Mouse (Mus musculus) ES-Bruce4 (cell line): ENCODE data around the gene Nomo1. TPM values are rescaled to one million over a fixed set of nuclear protein-coding genes. Genes with fewer than 3 reads are reported as not detected.

Experiments used
- H3K27ac ChIP-seq: 2 replicates; pipeline ENCODE4 v1.5.1; 2012; ENCODE audit warnings: low read length, inconsistent platforms; ENCODE audit not compliant: insufficient read depth
- H3K27me3 ChIP-seq: 2 replicates; pipeline ENCODE4 v1.6.1; 2012; ENCODE audit warnings: mild to moderate bottlenecking, low read length, inconsistent platforms; ENCODE audit not compliant: control insufficient read depth, poor library complexity, insufficient read depth, severe bottlenecking
- H3K36me3 ChIP-seq: 2 replicates; pipeline ENCODE4 v1.6.1; 2012; ENCODE audit warnings: inconsistent platforms, mild to moderate bottlenecking, low read length, moderate library complexity; ENCODE audit not compliant: control insufficient read depth, poor library complexity, insufficient read depth, severe bottlenecking
- H3K4me1 ChIP-seq: one replicate; pipeline ENCODE4 v1.8.1; 2011; ENCODE audit warnings: low read length; ENCODE audit not compliant: control insufficient read depth, insufficient read depth
- H3K4me3 ChIP-seq: 2 replicates; pipeline ENCODE4 v1.5.1; 2011; ENCODE audit warnings: low read depth, mild to moderate bottlenecking, low read length
- H3K9ac ChIP-seq: 2 replicates; pipeline ENCODE4 v1.6.1; 2012; ENCODE audit warnings: low read depth, mild to moderate bottlenecking, inconsistent platforms; ENCODE audit not compliant: poor library complexity, severe bottlenecking
- H3K9me3 ChIP-seq: replicated peaks from 2 replicates; pipeline ENCODE4 v1.6.1; 2012; ENCODE audit warnings: mild to moderate bottlenecking, low read length, inconsistent platforms; ENCODE audit not compliant: control insufficient read depth, poor library complexity, insufficient read depth, severe bottlenecking
- CTCF ChIP-seq: IDR thresholded peaks from one replicate; pipeline ENCODE4 v1.8.1; 2011; ENCODE audit warnings: low read depth, low read length
- EP300 ChIP-seq: IDR thresholded peaks from 2 replicates; pipeline ENCODE4 v1.6.1; 2011; ENCODE audit warnings: low read depth, low read length; ENCODE audit not compliant: insufficient read depth
- POLR2A ChIP-seq: IDR thresholded peaks from one replicate; pipeline ENCODE4 v1.8.1; 2011; ENCODE audit warnings: low read length; ENCODE audit not compliant: insufficient read depth
- polyA plus RNA-seq: library from polyadenylated mRNA; stranded (reverse); fragments of >200 nt; gene quantifications from 2 replicates; pipeline ENCODE4 v1.2.4, GENCODE M21; 2011; ENCODE audit warnings: low read depth; ENCODE audit not compliant: missing spikeins, insufficient read depth, insufficient read length

The Nomo1 gene
- polyA plus RNA-seq, 1 experiment, result 134 TPM

DNA sequence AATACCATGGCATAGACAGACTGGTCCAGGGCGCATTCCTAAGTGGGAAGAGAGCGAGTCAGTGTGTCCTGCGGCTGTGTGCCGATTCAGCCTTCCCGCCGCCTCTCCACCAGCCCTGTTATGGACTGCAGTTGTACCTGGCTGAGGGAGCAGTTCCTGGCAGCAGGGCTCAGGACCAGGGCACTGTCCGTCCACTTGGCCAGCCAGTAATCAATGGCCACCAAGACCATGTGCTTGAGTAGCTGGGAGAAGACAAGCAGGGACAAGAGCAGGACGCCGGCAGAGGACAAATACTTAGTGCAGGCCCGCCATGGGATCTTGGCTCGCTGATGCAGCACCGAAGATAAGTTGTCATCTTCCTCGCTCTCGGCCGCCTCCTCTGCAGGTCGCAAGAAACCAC lies 83.5 kb downstream of the Nomo1 start:
- Histone ChIP-seq H3K27me3 (no peaks in the 10 kb centered on the region), H3K27ac (no peak overlapping the region), H3K4me3 (no peak overlapping the region), H3K36me3 (no peaks in the 10 kb centered on the region), H3K9me3 (no peaks in the 10 kb centered on the region), H3K4me1 (no peaks in the 10 kb centered on the region), H3K9ac (no peak overlapping the region)
- no peak for TF ChIP-seq CTCF
- TF ChIP-seq EP300, result no peak
- TF ChIP-seq POLR2A, result no peak

GRCm38 (mm10) chr7:46122964-46123363 lies 89.5 kb downstream of the Nomo1 start:
- TF ChIP-seq POLR2A, result no peak
- no peak for TF ChIP-seq EP300
- TF ChIP-seq CTCF, result no peak
- no peak overlapping the region for H3K27ac ChIP-seq

DNA sequence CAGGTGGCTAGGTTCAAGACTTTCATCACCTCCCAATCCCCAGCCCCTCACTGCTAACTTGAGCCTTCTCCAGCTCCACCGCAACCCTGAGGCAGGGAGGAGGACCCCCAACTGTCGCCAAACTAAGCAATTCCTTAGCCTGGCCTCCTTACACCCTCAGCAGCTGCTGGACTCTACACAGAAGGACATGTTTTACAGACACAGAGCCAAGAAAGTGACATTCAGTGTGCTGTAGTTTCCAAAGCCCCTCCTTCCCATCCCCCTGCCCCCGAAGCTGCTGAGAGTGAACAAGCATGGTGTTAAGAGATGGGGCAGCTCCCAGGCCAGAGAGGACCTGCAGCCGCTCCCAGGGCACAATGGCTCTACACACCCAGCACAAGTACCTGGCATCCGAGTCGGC lies 91.0 kb downstream of the Nomo1 start:
- H3K27ac ChIP-seq, result no peak overlapping the region
- no peaks in the 10 kb centered on the region for H3K4me1 ChIP-seq
- H3K36me3 ChIP-seq, result no peaks in the 10 kb centered on the region
- no peaks in the 10 kb centered on the region for H3K9me3 ChIP-seq
- no peak overlapping the region for H3K9ac ChIP-seq
- no peak overlapping the region for H3K4me3 ChIP-seq
- no peaks in the 10 kb centered on the region for H3K27me3 ChIP-seq
- TF ChIP-seq POLR2A (no peak), CTCF (no peak), EP300 (no peak)

More at GRCm38 (mm10) chr7:46122964-46123363, 89.5 kb downstream of the Nomo1 start:
- no peaks in the 10 kb centered on the region for H3K4me1 ChIP-seq
- H3K36me3 ChIP-seq, result no peaks in the 10 kb centered on the region
- H3K27me3 ChIP-seq, result no peaks in the 10 kb centered on the region
- H3K9ac ChIP-seq, result no peak overlapping the region
- H3K9me3 ChIP-seq, result no peaks in the 10 kb centered on the region
- H3K4me3 ChIP-seq, result no peak overlapping the region

GRCm38 (mm10) chr7:46125340-46125739 lies 91.8 kb downstream of the Nomo1 start:
- Histone ChIP-seq H3K27me3 (no peaks in the 10 kb centered on the region), H3K4me1 (no peaks in the 10 kb centered on the region), H3K4me3 (no peak overlapping the region), H3K9me3 (no peaks in the 10 kb centered on the region), H3K36me3 (no peaks in the 10 kb centered on the region), H3K27ac (no peak overlapping the region), H3K9ac (no peak overlapping the region)
- TF ChIP-seq CTCF, result no peak
- TF ChIP-seq EP300, result no peak
- no peak for TF ChIP-seq POLR2A

DNA sequence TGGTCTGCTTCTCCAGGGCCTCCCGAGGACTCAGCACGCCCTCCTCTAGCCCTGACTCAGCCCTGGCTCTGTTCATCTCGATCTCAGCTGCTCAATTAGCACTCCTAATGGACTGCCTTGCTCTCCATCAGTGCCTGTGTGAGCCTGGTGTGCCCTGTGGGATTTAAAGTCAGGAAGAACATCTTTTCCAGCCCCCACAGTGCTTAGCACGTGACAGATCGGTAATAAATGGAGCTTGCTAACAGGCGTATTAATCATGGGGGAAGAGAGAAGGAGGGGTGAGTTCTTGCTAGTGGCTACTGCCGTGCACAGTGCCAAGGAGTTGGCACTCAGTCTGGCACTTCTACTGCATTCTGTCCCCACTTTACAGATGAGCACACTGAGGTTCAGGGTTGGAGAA lies 94.7 kb downstream of the Nomo1 start:
- TF ChIP-seq CTCF, result no peak
- TF ChIP-seq POLR2A, result no peak
- no peak for TF ChIP-seq EP300
- Histone ChIP-seq H3K27me3 (no peaks in the 10 kb centered on the region), H3K27ac (no peak overlapping the region), H3K4me1 (no peaks in the 10 kb centered on the region), H3K36me3 (no peaks in the 10 kb centered on the region), H3K9me3 (no peaks in the 10 kb centered on the region), H3K9ac (no peak overlapping the region), H3K4me3 (no peak overlapping the region)

- no peak overlapping the region for H3K4me3 ChIP-seq
- no peaks in the 10 kb centered on the region for H3K4me1 ChIP-seq
- no peaks in the 10 kb centered on the region for H3K9me3 ChIP-seq
- no peak overlapping the region for H3K9ac ChIP-seq
- no peaks in the 10 kb centered on the region for H3K36me3 ChIP-seq
- no peak overlapping the region for H3K27ac ChIP-seq
- TF ChIP-seq POLR2A (no peak), EP300 (no peak), CTCF (no peak)
- no peaks in the 10 kb centered on the region for H3K27me3 ChIP-seq
Measured at GRCm38 (mm10) chr7:46129463-46130179, 96.1 kb downstream of the Nomo1 start.
